Mouse (Mus musculus): ENCODE measurements around the gene Dip2b. TPM values are rescaled to one million over a fixed set of nuclear protein-coding genes. Genes with fewer than 3 reads are reported as not detected.

Gene Dip2b
- polyA plus RNA-seq, 1 experiment: 14.6 TPM

GRCm38 (mm10) chr15:100227663-100228534 lies 189.4 kb downstream of the Dip2b start, which contains the start of gene Atf1:
TSS of gene Atf1 (plus strand) at chr15:100227819.
- DNase-seq: peak; percentile 91
- under 1% methylated on average over 117 of the region's 133 CpGs for WGBS
- no peak for TF ChIP-seq CTCF (IDR thresholded peaks at IDR 0.05; ENCODE audit: insufficient read depth, low read length)
- peak; percentile 94 for TF ChIP-seq POLR2A (IDR thresholded peaks at IDR 0.05; ENCODE audit: borderline replicate concordance, extremely low read depth, low read depth, low read length)
- Histone ChIP-seq H3K4me3 (replicated peaks; ENCODE audit: extremely low read depth, low read depth, low read length) (peak within 1 kb of the TSS; percentile 98), H3K4me1 (ENCODE audit: control insufficient read depth, insufficient read depth, low read length) (peaks cover 14% of the 10 kb centered on the region)

- TF ChIP-seq POLR2A (IDR thresholded peaks at IDR 0.05; ENCODE audit: borderline replicate concordance, extremely low read depth, low read depth, low read length): no peak
- no peak for TF ChIP-seq CTCF (IDR thresholded peaks at IDR 0.05; ENCODE audit: insufficient read depth, low read length)
- peak overlapping the region; percentile 79 for H3K4me3 ChIP-seq (replicated peaks; ENCODE audit: extremely low read depth, low read depth, low read length)
- WGBS: 6% methylated on average over 16 of the region's 16 CpGs
- peaks cover 14% of the 10 kb centered on the region for H3K4me1 ChIP-seq (ENCODE audit: control insufficient read depth, insufficient read depth, low read length)
- DNase-seq: no peak
Measured at GRCm38 (mm10) chr15:100228535-100229336, 190.3 kb downstream of the Dip2b start.

GRCm38 (mm10) chr15:100230655-100231054 lies 192.2 kb downstream of the Dip2b start:
- no peak for TF ChIP-seq POLR2A (IDR thresholded peaks at IDR 0.05; ENCODE audit: borderline replicate concordance, extremely low read depth, low read depth, low read length)
- TF ChIP-seq CTCF (IDR thresholded peaks at IDR 0.05; ENCODE audit: insufficient read depth, low read length): no peak
- no peak for DNase-seq
- WGBS: 38% methylated on average over 1 of the region's 1 CpGs
- Histone ChIP-seq H3K4me3 (replicated peaks; ENCODE audit: extremely low read depth, low read depth, low read length) (no peak overlapping the region), H3K4me1 (ENCODE audit: control insufficient read depth, insufficient read depth, low read length) (peaks cover 14% of the 10 kb centered on the region)

GRCm38 (mm10) chr15:100231616-100232525 lies 193.4 kb downstream of the Dip2b start:
- no peak for TF ChIP-seq POLR2A (IDR thresholded peaks at IDR 0.05; ENCODE audit: borderline replicate concordance, extremely low read depth, low read depth, low read length)
- TF ChIP-seq CTCF (IDR thresholded peaks at IDR 0.05; ENCODE audit: insufficient read depth, low read length): no peak
- Histone ChIP-seq H3K4me3 (replicated peaks; ENCODE audit: extremely low read depth, low read depth, low read length) (no peak overlapping the region), H3K4me1 (ENCODE audit: control insufficient read depth, insufficient read depth, low read length) (peaks cover 14% of the 10 kb centered on the region)
- 77% methylated on average over 14 of the region's 14 CpGs for WGBS
- no peak for DNase-seq

GRCm38 (mm10) chr15:100235208-100235965 lies 196.9 kb downstream of the Dip2b start:
- 89% methylated on average over 12 of the region's 12 CpGs for WGBS
- H3K4me1 ChIP-seq (ENCODE audit: control insufficient read depth, insufficient read depth, low read length): peaks cover 6% of the 10 kb centered on the region
- TF ChIP-seq POLR2A (IDR thresholded peaks at IDR 0.05; ENCODE audit: borderline replicate concordance, extremely low read depth, low read depth, low read length) (no peak), CTCF (IDR thresholded peaks at IDR 0.05; ENCODE audit: insufficient read depth, low read length) (no peak)

GRCm38 (mm10) chr15:100236952-100237351 lies 198.5 kb downstream of the Dip2b start:
- no peak overlapping the region for H3K4me3 ChIP-seq (replicated peaks; ENCODE audit: extremely low read depth, low read depth, low read length)
- no peak for DNase-seq
- WGBS: 66% methylated on average over 6 of the region's 6 CpGs
- TF ChIP-seq POLR2A (IDR thresholded peaks at IDR 0.05; ENCODE audit: borderline replicate concordance, extremely low read depth, low read depth, low read length) (no peak), CTCF (IDR thresholded peaks at IDR 0.05; ENCODE audit: insufficient read depth, low read length) (no peak)
- H3K4me1 ChIP-seq (ENCODE audit: control insufficient read depth, insufficient read depth, low read length): peaks cover under 1% of the 10 kb centered on the region; the same call in 1 of the 2 replicates

More at GRCm38 (mm10) chr15:100235208-100235965, 196.9 kb downstream of the Dip2b start:
- DNase-seq: no peak
- H3K4me3 ChIP-seq (replicated peaks; ENCODE audit: extremely low read depth, low read depth, low read length): no peak overlapping the region

GRCm38 (mm10) chr15:100241780-100242179 lies 203.3 kb downstream of the Dip2b start:
- TF ChIP-seq POLR2A (IDR thresholded peaks at IDR 0.05; ENCODE audit: borderline replicate concordance, extremely low read depth, low read depth, low read length): no peak
- TF ChIP-seq CTCF (IDR thresholded peaks at IDR 0.05; ENCODE audit: insufficient read depth, low read length): no peak
- Histone ChIP-seq H3K4me1 (ENCODE audit: control insufficient read depth, insufficient read depth, low read length) (no peaks in the 10 kb centered on the region; the same call in 1 of the 2 replicates), H3K4me3 (replicated peaks; ENCODE audit: extremely low read depth, low read depth, low read length) (no peak overlapping the region)
- 88% methylated on average over 6 of the region's 6 CpGs for WGBS
- no peak for DNase-seq

GRCm38 (mm10) chr15:100245951-100246350 lies 207.5 kb downstream of the Dip2b start:
- no peak for TF ChIP-seq POLR2A (IDR thresholded peaks at IDR 0.05; ENCODE audit: borderline replicate concordance, extremely low read depth, low read depth, low read length)
- TF ChIP-seq CTCF (IDR thresholded peaks at IDR 0.05; ENCODE audit: insufficient read depth, low read length): no peak
- no peak overlapping the region for H3K4me3 ChIP-seq (replicated peaks; ENCODE audit: extremely low read depth, low read depth, low read length)
- WGBS: 94% methylated on average over 7 of the region's 7 CpGs
- H3K4me1 ChIP-seq (ENCODE audit: control insufficient read depth, insufficient read depth, low read length): no peaks in the 10 kb centered on the region
- DNase-seq: no peak

Data from lung, adult 2 months (tissue).